Mouse (Mus musculus) heart, embryonic 16.5 days (tissue): ENCODE measurements around the gene Mgat5b. TPM values are rescaled to one million over a fixed set of nuclear protein-coding genes. Genes with fewer than 3 reads are reported as not detected.

Experiments
- ATAC-seq: fragments of 200-750 bp; cut with Nextera tagmentation; replicated peaks from 2 replicates; pipeline ENCODE4 v1.8.0; 2017; ENCODE audit warnings: moderate number of reproducible peaks; ENCODE audit not compliant: insufficient read depth, low FRiP score; ENCODE audit errors: extremely low read depth
- H3K27ac ChIP-seq: fragments of 300-500 bp; sonication (generic); 2 replicates; pipeline ENCODE4 v1.5.1; 2014; ENCODE audit warnings: mild to moderate bottlenecking, low read length, control low read depth, moderate library complexity
- H3K27me3 ChIP-seq: fragments of 300-500 bp; sonication (generic); 2 replicates; pipeline ENCODE4 v1.6.1; 2014; ENCODE audit warnings: low read length, mixed read lengths; ENCODE audit not compliant: control insufficient read depth, insufficient read depth
- H3K36me3 ChIP-seq: fragments of 300-500 bp; sonication (generic); 2 replicates; pipeline ENCODE4 v1.6.1; 2014; ENCODE audit not compliant: control insufficient read depth, insufficient read depth
- H3K4me1 ChIP-seq: fragments of 300-500 bp; sonication (generic); 2 replicates; pipeline ENCODE4 v1.6.1; 2014; ENCODE audit warnings: low read length, mixed read lengths; ENCODE audit not compliant: control insufficient read depth, insufficient read depth
- H3K4me2 ChIP-seq: fragments of 300-500 bp; sonication (generic); 2 replicates; pipeline ENCODE4 v1.6.1; 2014; ENCODE audit warnings: low read depth, mild to moderate bottlenecking, control low read depth, low read length
- H3K4me3 ChIP-seq: fragments of 300-500 bp; sonication (generic); 2 replicates; pipeline ENCODE4 v1.5.1; 2014; ENCODE audit warnings: mild to moderate bottlenecking, control low read depth, low read length
- H3K9ac ChIP-seq: fragments of 300-500 bp; sonication (generic); 2 replicates; pipeline ENCODE4 v1.6.1; 2014; ENCODE audit warnings: low read length, control low read depth
- H3K9me3 ChIP-seq: fragments of 300-500 bp; sonication (generic); replicated peaks from 2 replicates; pipeline ENCODE4 v1.6.1; 2016; ENCODE audit warnings: low read length; ENCODE audit not compliant: control insufficient read depth
- WGBS: fragments of 180-500 bp; shearing (Covaris S2); extraction: QIAGEN DNeasy Blood & Tissue Kit; methylation state at CpG from one replicate; pipeline ENCODE4 v1.1.7; 2014; 5-methylcytosine and 5-hydroxymethylcytosine counted together
- polyA plus RNA-seq: library from polyadenylated mRNA; unstranded; fragments of >200 nt; fragmentation: Nextera tagmentation; extraction: Ambion mirVana; gene quantifications from 2 replicates; pipeline ENCODE4 v1.2.1, GENCODE M21; 2015

Mgat5b gene
- polyA plus RNA-seq, 1 experiment from 2014 or later: 0.34 TPM

GRCm38 (mm10) chr11:116913573-116913972, 5.1 kb upstream of the Mgat5b start:
- Histone ChIP-seq H3K4me3 (no peak overlapping the region), H3K27me3 (peaks cover 31% of the 10 kb centered on the region), H3K4me2 (no peak overlapping the region), H3K9me3 (no peaks in the 10 kb centered on the region), H3K9ac (no peak overlapping the region), H3K36me3 (no peaks in the 10 kb centered on the region), H3K27ac (no peak overlapping the region), H3K4me1 (no peaks in the 10 kb centered on the region; the same call in 1 of the 2 replicates)
- 73% methylated on average over 16 of the region's 16 CpGs for WGBS
- no peak for ATAC-seq

- Histone ChIP-seq H3K9me3 (no peaks in the 10 kb centered on the region), H3K9ac (no peak overlapping the region), H3K4me2 (no peak overlapping the region), H3K27ac (no peak overlapping the region), H3K4me3 (no peak overlapping the region), H3K36me3 (no peaks in the 10 kb centered on the region), H3K27me3 (peaks cover 37% of the 10 kb centered on the region), H3K4me1 (peaks cover 7% of the 10 kb centered on the region)
- WGBS: 60% methylated on average over 5 of the region's 5 CpGs
- no peak for ATAC-seq
Measured at GRCm38 (mm10) chr11:116914267-116914885, 4.3 kb upstream of the Mgat5b start.

- H3K9ac ChIP-seq: no peak overlapping the region
- H3K4me2 ChIP-seq: no peak overlapping the region
- 79% methylated on average over 3 of the region's 3 CpGs for WGBS
- H3K4me3 ChIP-seq: no peak overlapping the region
- peaks cover 8% of the 10 kb centered on the region for H3K4me1 ChIP-seq
- no peaks in the 10 kb centered on the region for H3K9me3 ChIP-seq
- H3K27me3 ChIP-seq: peaks cover 46% of the 10 kb centered on the region
- no peaks in the 10 kb centered on the region for H3K36me3 ChIP-seq
- no peak for ATAC-seq
- H3K27ac ChIP-seq: no peak overlapping the region
Measured at GRCm38 (mm10) chr11:116915241-116915640, 3.4 kb upstream of the Mgat5b start.

GRCm38 (mm10) chr11:116917361-116917760, 1.3 kb upstream of the Mgat5b start:
- WGBS: 40% methylated on average over 7 of the region's 7 CpGs
- Histone ChIP-seq H3K4me1 (peaks cover 13% of the 10 kb centered on the region), H3K9ac (no peak overlapping the region), H3K9me3 (no peaks in the 10 kb centered on the region), H3K4me2 (no peak overlapping the region), H3K4me3 (no peak overlapping the region), H3K36me3 (no peaks in the 10 kb centered on the region), H3K27ac (no peak overlapping the region), H3K27me3 (peaks cover 57% of the 10 kb centered on the region)
- ATAC-seq: no peak

- 4% methylated on average over 57 of the region's 58 CpGs for WGBS
- peaks cover 15% of the 10 kb centered on the region for H3K4me1 ChIP-seq
- ATAC-seq: no peak
Measured at GRCm38 (mm10) chr11:116919186-116920020, 740 bp downstream of the Mgat5b start.

GRCm38 (mm10) chr11:116920746-116921145, 2.1 kb downstream of the Mgat5b start:
- Histone ChIP-seq H3K4me2 (no peak overlapping the region), H3K9me3 (no peaks in the 10 kb centered on the region), H3K4me1 (peaks cover 15% of the 10 kb centered on the region), H3K9ac (no peak overlapping the region), H3K36me3 (no peaks in the 10 kb centered on the region), H3K27me3 (peaks cover 61% of the 10 kb centered on the region), H3K4me3 (no peak overlapping the region), H3K27ac (no peak overlapping the region)
- WGBS: 0% methylated on average over 6 of the region's 6 CpGs
- no peak for ATAC-seq

More at GRCm38 (mm10) chr11:116919186-116920020, 740 bp downstream of the Mgat5b start:
- Histone ChIP-seq H3K4me2 (peak overlapping the region; percentile 99), H3K27ac (no peak overlapping the region), H3K36me3 (no peaks in the 10 kb centered on the region), H3K9me3 (no peaks in the 10 kb centered on the region), H3K9ac (peak overlapping the region; percentile 68), H3K4me3 (peak overlapping the region; percentile 61), H3K27me3 (peaks cover 63% of the 10 kb centered on the region)

- Histone ChIP-seq H3K9me3 (no peaks in the 10 kb centered on the region), H3K9ac (no peak overlapping the region), H3K27me3 (peaks cover 49% of the 10 kb centered on the region), H3K27ac (no peak overlapping the region), H3K4me1 (peaks cover 15% of the 10 kb centered on the region), H3K4me2 (no peak overlapping the region), H3K4me3 (no peak overlapping the region), H3K36me3 (no peaks in the 10 kb centered on the region)
- WGBS: 17% methylated on average over 7 of the region's 7 CpGs
- ATAC-seq: peak; percentile 66
Measured at GRCm38 (mm10) chr11:116922058-116922457, 3.4 kb downstream of the Mgat5b start.

GRCm38 (mm10) chr11:116928031-116928430, 9.4 kb downstream of the Mgat5b start:
- ATAC-seq: no peak
- 80% methylated on average over 6 of the region's 6 CpGs for WGBS
- peaks cover 4% of the 10 kb centered on the region for H3K27me3 ChIP-seq
- H3K9me3 ChIP-seq: no peaks in the 10 kb centered on the region
- H3K4me3 ChIP-seq: no peak overlapping the region
- H3K4me2 ChIP-seq: no peak overlapping the region
- no peaks in the 10 kb centered on the region for H3K4me1 ChIP-seq
- H3K27ac ChIP-seq: no peak overlapping the region
- H3K9ac ChIP-seq: no peak overlapping the region
- no peaks in the 10 kb centered on the region for H3K36me3 ChIP-seq

- no peak overlapping the region for H3K27ac ChIP-seq
Measured at GRCm38 (mm10) chr11:116934862-116935261, 16.2 kb downstream of the Mgat5b start.

More at GRCm38 (mm10) chr11:116934862-116935261, 16.2 kb downstream of the Mgat5b start:
- Histone ChIP-seq H3K4me3 (no peak overlapping the region), H3K4me1 (peaks cover 7% of the 10 kb centered on the region), H3K9ac (no peak overlapping the region), H3K27me3 (no peaks in the 10 kb centered on the region), H3K36me3 (no peaks in the 10 kb centered on the region), H3K9me3 (no peaks in the 10 kb centered on the region), H3K4me2 (no peak overlapping the region)
- 91% methylated on average over 5 of the region's 5 CpGs for WGBS
- ATAC-seq: no peak
